Mouse (Mus musculus) E14TG2a.4 (cell line): ENCODE measurements at regions not wholly inside any gene's neighbourhood (a gene's known extent, or its start where the extent isn't known, plus 50 kb on each side); places are given as distances from the start of the nearest gene placed in this dataset.

Source experiments
- CTCF ChIP-seq: conservative IDR thresholded peaks from 2 replicates; pipeline ENCODE4 v1.5.1; 2014; ENCODE audit warnings: low read length
- NANOG ChIP-seq: IDR thresholded peaks from 2 replicates; pipeline ENCODE4 v1.6.1; 2014; ENCODE audit warnings: borderline replicate concordance, low read length, mixed read lengths

DNA sequence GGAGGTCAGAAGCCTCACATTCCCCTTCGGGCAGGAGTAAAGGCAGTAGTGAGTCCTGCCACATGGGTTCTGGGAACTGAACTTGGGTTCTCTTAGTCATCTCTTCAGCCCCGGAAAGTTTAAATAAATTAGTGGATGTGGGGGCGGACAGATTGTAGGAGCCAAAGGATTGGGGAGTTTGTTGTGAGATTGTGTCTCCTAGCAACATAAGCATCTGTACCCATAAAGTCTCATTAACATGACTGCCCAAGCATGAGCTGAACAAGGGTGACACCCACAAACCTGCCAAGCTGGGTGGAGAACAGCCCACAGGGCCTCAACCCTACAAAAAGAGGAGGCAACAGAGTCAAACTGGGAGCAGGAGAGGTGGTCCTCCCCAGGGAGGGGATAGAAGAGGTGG is 97.1 kb upstream of the Adamts3 start:
- TF ChIP-seq CTCF (no peak), NANOG (no peak)
